Mouse (Mus musculus): ENCODE measurements around the gene Kalrn.
A peak's percentile ranks its signal among the peaks of the same experiment; 100 is the strongest.

Gene Kalrn

DNA sequence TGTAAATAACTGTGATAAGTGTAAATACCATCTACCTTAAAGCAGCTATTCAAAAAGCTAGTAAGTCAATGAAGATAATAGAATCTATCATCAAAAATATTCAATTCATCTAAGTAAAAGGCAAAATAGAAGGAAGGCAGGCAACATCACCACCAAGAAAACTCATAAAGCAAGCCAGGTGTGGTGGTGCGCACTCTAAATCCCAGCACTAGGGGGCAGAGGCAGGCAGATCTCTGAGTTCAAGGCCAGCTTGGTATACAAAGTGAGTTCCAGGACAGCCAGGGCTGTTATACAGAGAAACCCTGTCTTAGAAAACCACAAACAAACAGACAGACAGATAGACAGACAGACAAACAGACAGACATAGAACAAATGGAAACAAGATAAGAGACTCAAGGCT is 305.6 kb downstream of the Kalrn start:
- peak; percentile 14 for DNase-seq (ENCODE audit: low read depth, low spot score)

- no peak for DNase-seq (ENCODE audit: low read depth, low spot score)
Observed at GRCm38 (mm10) chr16:34264671-34265070, 308.7 kb downstream of the Kalrn start.

DNA sequence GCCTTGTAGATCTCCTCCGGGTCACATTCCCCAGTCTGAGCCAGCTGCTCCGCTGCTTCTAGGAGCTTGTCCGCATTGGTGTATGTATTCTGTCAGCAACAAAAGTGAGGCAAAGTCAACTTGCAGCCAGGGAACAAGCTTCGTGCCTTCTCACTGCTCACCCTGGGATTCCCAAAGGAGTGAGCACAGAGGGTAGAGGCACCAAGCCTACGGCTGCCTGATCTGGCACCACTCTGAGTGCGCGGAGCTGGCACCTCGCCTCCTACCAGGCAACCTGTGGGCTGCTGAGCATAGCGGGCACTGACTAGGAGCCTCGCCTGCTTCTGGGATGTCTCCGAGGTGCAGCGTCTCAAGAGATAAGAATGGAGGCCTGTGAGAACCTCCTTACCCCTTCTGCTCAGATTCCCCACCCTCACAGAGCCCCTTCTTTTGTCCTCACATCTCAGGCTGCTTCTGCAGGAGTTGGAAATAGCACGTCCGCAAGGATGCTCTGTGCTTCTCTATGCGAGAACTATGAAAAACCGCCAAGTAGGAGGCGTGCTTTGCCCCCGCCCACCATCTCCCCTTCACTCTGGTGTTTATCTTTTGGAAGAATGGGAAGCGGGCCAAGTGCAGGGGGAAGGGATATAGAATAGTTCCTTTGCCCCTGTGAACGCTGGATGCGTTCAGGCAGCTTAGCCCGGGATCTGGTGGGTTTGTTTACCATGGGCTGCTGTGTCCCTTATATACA is 310.4 kb downstream of the Kalrn start:
- DNase-seq (ENCODE audit: low read depth, low spot score): peak; percentile 4

- no peak for DNase-seq (ENCODE audit: low read depth, low spot score)
Observed at GRCm38 (mm10) chr16:34260971-34261924, 312.1 kb downstream of the Kalrn start.

DNA sequence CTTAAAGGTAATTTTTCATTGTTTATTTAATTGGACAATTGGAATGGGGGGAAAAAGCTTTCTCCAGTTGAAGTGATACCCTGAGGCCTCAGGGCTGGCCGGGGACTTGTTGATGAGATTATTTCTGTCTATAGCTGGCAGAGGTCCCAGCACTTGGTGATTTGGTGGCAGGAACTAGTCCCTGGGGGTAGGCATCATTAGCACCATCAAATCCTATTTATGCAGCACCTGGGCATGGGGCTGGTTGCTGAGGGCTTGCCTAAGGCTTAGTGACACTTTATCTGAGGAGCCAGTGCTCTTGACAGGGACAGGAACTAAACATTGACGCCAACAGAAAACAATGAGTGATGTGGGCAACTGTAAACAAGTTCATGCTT is 318.7 kb downstream of the Kalrn start:
- no peak for DNase-seq (ENCODE audit: low read depth, low spot score)

GRCm38 (mm10) chr16:34254002-34254645 is 319.2 kb downstream of the Kalrn start:
- DNase-seq (ENCODE audit: low read depth, low spot score): no peak

DNA sequence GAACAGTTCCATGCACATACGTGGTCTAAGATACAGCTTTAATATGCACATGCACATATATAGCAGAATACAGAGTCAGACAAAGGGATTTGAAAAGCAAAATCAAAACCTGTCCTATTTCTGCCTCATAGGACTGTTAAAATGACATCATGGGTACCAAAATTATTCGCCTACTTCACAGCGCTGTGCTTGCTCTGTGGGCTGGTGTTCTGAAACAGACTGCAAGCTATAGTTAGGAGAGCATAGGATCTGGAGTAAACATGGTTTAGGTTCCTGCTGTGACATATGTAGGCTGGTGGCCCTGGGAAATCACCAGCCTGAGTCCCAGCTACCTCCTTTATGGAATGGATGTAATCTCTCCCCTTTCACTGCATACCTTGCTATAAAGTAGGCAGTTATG is 320.7 kb downstream of the Kalrn start:
- DNase-seq (ENCODE audit: low read depth, low spot score): no peak

DNA sequence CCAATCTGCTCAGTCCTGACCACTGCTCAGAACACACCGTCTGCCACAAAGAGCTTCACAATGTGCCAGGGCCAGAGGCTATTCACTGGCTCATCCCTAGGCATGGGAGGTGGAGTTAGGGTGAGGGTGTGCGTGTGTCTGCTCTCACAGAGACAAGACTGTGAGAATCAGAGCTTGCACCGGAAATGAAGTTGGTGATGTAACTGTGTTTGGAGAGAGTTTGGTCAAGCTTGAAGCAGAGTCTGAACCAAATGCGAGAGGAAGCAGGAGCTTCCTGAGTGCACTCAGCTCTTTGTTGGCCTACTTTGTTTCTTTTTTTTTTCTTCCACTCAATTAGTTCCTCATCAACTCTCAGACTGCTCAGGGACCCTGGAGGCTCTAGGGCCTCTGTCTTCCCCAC is 325.1 kb downstream of the Kalrn start:
- no peak for DNase-seq (ENCODE audit: low read depth, low spot score)

- DNase-seq (ENCODE audit: low read depth, low spot score): no peak
Observed at GRCm38 (mm10) chr16:34241936-34242729, 331.2 kb downstream of the Kalrn start.

- DNase-seq (ENCODE audit: low read depth, low spot score): no peak
Observed at GRCm38 (mm10) chr16:34239618-34240017, 333.7 kb downstream of the Kalrn start.

- peak; percentile 9 for DNase-seq (ENCODE audit: low read depth, low spot score)
Observed at GRCm38 (mm10) chr16:34236898-34237611, 336.3 kb downstream of the Kalrn start.

- no peak for DNase-seq (ENCODE audit: low read depth, low spot score)
Observed at GRCm38 (mm10) chr16:34235086-34235485, 338.2 kb downstream of the Kalrn start.

- DNase-seq (ENCODE audit: low read depth, low spot score): no peak
Observed at GRCm38 (mm10) chr16:34231952-34232351, 341.4 kb downstream of the Kalrn start.

DNA sequence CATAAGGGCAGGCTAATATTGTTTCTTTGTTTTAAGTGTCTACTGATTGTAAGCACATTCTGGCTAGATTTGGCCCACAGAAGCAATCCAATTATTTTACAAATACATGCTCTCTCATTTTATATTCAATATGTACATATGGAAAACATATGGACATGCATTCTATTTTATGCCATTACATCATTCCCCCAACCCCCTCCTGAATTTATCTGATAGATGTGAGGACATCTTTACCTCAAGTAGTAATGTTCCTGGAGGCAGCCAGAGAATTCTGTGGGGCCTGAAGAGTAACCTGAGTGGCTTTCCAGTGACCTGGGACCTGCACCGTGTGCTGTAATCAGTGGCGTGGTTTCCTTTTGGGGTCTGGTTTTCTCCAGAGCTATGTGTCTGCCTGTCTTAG is 342.2 kb downstream of the Kalrn start:
- no peak for DNase-seq (ENCODE audit: low read depth, low spot score)

- DNase-seq (ENCODE audit: low read depth, low spot score): no peak
Observed at GRCm38 (mm10) chr16:34229350-34229749, 344.0 kb downstream of the Kalrn start.

DNA sequence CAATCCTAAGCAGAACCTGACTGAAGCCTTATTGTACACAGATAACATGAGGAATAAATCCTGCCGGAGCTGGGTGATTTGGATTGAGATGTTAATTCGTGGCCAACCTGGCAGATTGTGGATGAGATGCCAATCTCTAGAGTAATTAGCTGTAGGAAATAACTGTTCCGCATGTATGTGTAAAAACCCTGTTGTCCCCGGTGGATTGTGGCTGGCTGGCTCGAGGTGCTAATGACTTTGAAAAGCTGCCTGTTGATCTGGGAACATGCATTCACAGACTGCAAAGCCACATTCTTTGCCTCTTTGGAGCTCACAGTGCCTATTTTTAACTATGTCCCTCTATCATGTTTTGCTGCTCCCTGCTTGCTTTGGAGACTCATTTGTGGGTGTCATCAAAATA is 344.7 kb downstream of the Kalrn start:
- DNase-seq (ENCODE audit: low read depth, low spot score): no peak

GRCm38 (mm10) chr16:34212160-34212559 is 361.2 kb downstream of the Kalrn start:
- DNase-seq (ENCODE audit: low read depth, low spot score): no peak

- DNase-seq (ENCODE audit: low read depth, low spot score): no peak
Observed at GRCm38 (mm10) chr16:34211243-34211642, 362.1 kb downstream of the Kalrn start.

DNA sequence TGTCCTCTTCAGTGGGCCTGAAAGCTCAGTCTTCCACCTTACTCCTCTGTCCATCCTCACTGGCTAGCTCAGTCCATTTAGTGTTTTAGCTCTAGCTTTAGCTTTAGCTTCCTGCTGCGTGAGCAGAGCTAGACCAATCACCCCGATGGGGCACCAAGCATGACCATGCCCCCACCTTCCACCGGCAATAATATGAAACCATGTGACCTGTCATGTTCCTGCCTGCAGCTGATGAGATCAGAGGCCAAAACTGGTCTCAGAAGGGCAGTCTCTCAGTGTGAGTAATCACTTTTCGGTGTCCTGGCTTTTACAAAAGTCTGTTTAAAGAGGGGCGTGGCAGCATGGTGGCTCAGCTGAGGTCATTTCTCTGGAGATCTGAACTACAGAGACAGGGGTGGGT is 364.6 kb downstream of the Kalrn start:
- DNase-seq (ENCODE audit: low read depth, low spot score): no peak

DNA sequence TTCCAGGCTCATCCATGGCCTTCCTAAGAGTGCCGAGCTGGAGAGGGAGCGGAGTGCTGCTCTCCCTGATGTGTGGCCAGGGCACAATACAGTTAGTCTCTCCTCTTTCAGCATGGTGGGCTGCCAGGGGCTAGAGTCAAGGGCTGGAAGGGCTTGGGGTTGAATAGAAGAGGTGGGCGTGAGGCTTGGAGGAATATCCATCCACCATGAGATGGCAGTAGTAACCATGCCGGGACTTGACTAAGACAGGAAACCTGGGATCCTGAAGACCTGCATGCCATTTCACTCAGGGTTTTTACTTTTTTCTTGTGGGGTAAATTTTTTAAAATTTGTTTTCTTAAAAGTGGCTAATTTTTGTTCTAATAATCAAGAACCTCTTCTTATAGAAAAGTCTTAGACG is 365.4 kb downstream of the Kalrn start:
- DNase-seq (ENCODE audit: low read depth, low spot score): no peak

Measured in ES-CJ7 (cell line).